Mouse (Mus musculus) cerebellum, adult 2 months (tissue): ENCODE data around the gene Adgrl3.

Experiments
- CTCF ChIP-seq: fragments of 200-500 bp; IDR thresholded peaks from 2 replicates; pipeline ENCODE4 v1.5.1; 2011; ENCODE audit warnings: low read depth, mild to moderate bottlenecking, control low read depth, low read length, moderate library complexity, borderline replicate concordance; ENCODE audit not compliant: insufficient read depth
- POLR2A ChIP-seq: fragments of 200-500 bp; IDR thresholded peaks from 2 replicates; pipeline ENCODE4 v1.6.1; 2011; ENCODE audit warnings: low read length, control low read depth, borderline replicate concordance; ENCODE audit not compliant: insufficient read depth

GRCm38 (mm10) chr5:81225486-81225885 lies 205.5 kb downstream of the Adgrl3 start:
- TF ChIP-seq CTCF (no peak), POLR2A (no peak)
